Mouse (Mus musculus) midbrain, embryonic 13.5 days (tissue): ENCODE data around the gene Tnnt1. TPM values are rescaled to one million over a fixed set of nuclear protein-coding genes. Genes with fewer than 3 reads are reported as not detected.

Experiments used
- polyA plus RNA-seq: library from polyadenylated mRNA; unstranded; fragments of >200 nt; fragmentation: Nextera tagmentation; extraction: Ambion mirVana; gene quantifications from 2 replicates; pipeline ENCODE4 v1.2.1, GENCODE M21; 2015

Gene Tnnt1
- polyA plus RNA-seq, 1 experiment from 2014 or later: 6.3 TPM

Other genes starting within 250 kb of the Tnnt1 start
- gene Ncr1, start 178.7 kb downstream of the Tnnt1 start, polyA plus RNA-seq: not detected in 2 replicates
- gene Gp6, start 118.6 kb downstream of the Tnnt1 start, polyA plus RNA-seq: 0.09 TPM in 1 of 2 replicates, not detected in the other
- 37.9 and 41.6 TPM in 2 replicates for gene Rdh13, start 70.7 kb downstream of the Tnnt1 start, polyA plus RNA-seq
- 5.5 and 8.2 TPM in 2 replicates for gene Eps8l1, start 55.7 kb downstream of the Tnnt1 start, polyA plus RNA-seq
- 34.9 and 51.9 TPM in 2 replicates for gene Ppp1r12c, start 14.7 kb downstream of the Tnnt1 start, polyA plus RNA-seq
- gene Tnni3, start 7.8 kb upstream of the Tnnt1 start, polyA plus RNA-seq: 1.4 and 2.3 TPM in 2 replicates
- 1.5 and 2.3 TPM in 2 replicates for gene Dnaaf3, start 16.1 kb upstream of the Tnnt1 start, polyA plus RNA-seq
- gene Syt5, start 31.2 kb upstream of the Tnnt1 start, polyA plus RNA-seq: 92.2 and 97.8 TPM in 2 replicates
- gene Ptprh, start 87.7 kb upstream of the Tnnt1 start, polyA plus RNA-seq: 0.35 and 0.67 TPM in 2 replicates
- gene Tmem86b, start 115.0 kb upstream of the Tnnt1 start, polyA plus RNA-seq: 3.8 and 3.9 TPM in 2 replicates
- gene Ppp6r1, start 142.6 kb upstream of the Tnnt1 start, polyA plus RNA-seq: 9.2 and 11.4 TPM in 2 replicates
- 122 and 123 TPM in 2 replicates for gene Hspbp1, start 168.7 kb upstream of the Tnnt1 start, polyA plus RNA-seq
- 6.8 and 7.6 TPM in 2 replicates for gene Brsk1, start 174.2 kb upstream of the Tnnt1 start, polyA plus RNA-seq
- 0.22 and 0.24 TPM in 2 replicates for gene Tmem150b, start 208.9 kb upstream of the Tnnt1 start, polyA plus RNA-seq
- 90.0 and 92.5 TPM in 2 replicates for gene Kmt5c, start 223.7 kb upstream of the Tnnt1 start, polyA plus RNA-seq
- 19.7 and 22.9 TPM in 2 replicates for gene Cox6b2, start 236.7 kb upstream of the Tnnt1 start, polyA plus RNA-seq